Mouse (Mus musculus): ENCODE measurements around the gene Lrrc8b.

The Lrrc8b gene

GRCm38 (mm10) chr5:105427326-105427725, 11.8 kb downstream of the Lrrc8b start:
- DNase-seq, result no peak

GRCm38 (mm10) chr5:105428265-105428974, 12.8 kb downstream of the Lrrc8b start:
- peak; percentile 28 for DNase-seq

GRCm38 (mm10) chr5:105430148-105430547, 14.6 kb downstream of the Lrrc8b start:
- DNase-seq, result no peak

GRCm38 (mm10) chr5:105439608-105440007, 24.0 kb downstream of the Lrrc8b start:
- no peak for DNase-seq

- DNase-seq, result no peak
Measured at GRCm38 (mm10) chr5:105440992-105441535, 25.5 kb downstream of the Lrrc8b start.

GRCm38 (mm10) chr5:105442212-105443000, 26.8 kb downstream of the Lrrc8b start:
- no peak for DNase-seq

- peak; percentile 30 for DNase-seq
Measured at GRCm38 (mm10) chr5:105443057-105443815, 27.7 kb downstream of the Lrrc8b start.

GRCm38 (mm10) chr5:105445686-105446085, 30.1 kb downstream of the Lrrc8b start:
- DNase-seq, result no peak

GRCm38 (mm10) chr5:105454105-105454504, 38.5 kb downstream of the Lrrc8b start:
- DNase-seq, result no peak

GRCm38 (mm10) chr5:105459077-105459476, 43.5 kb downstream of the Lrrc8b start:
- no peak for DNase-seq

GRCm38 (mm10) chr5:105460551-105460950, 45.0 kb downstream of the Lrrc8b start:
- DNase-seq, result no peak

GRCm38 (mm10) chr5:105461076-105461475, 45.5 kb downstream of the Lrrc8b start:
- peak; percentile 10 for DNase-seq

- no peak for DNase-seq
Measured at GRCm38 (mm10) chr5:105464671-105465070, 49.1 kb downstream of the Lrrc8b start.

- no peak for DNase-seq
Measured at GRCm38 (mm10) chr5:105465550-105465949, 50.0 kb downstream of the Lrrc8b start.

- DNase-seq, result no peak
Measured at GRCm38 (mm10) chr5:105466471-105466902, 50.9 kb downstream of the Lrrc8b start.

- no peak for DNase-seq
Measured at GRCm38 (mm10) chr5:105467271-105467670, 51.7 kb downstream of the Lrrc8b start.

GRCm38 (mm10) chr5:105472983-105473705, 57.6 kb downstream of the Lrrc8b start:
- DNase-seq, result no peak

- no peak for DNase-seq
Measured at GRCm38 (mm10) chr5:105477527-105477926, 62.0 kb downstream of the Lrrc8b start.

- no peak for DNase-seq
Measured at GRCm38 (mm10) chr5:105479673-105480072, 64.1 kb downstream of the Lrrc8b start.

GRCm38 (mm10) chr5:105480561-105480960, 65.0 kb downstream of the Lrrc8b start:
- DNase-seq, result no peak

GRCm38 (mm10) chr5:105483632-105484031, 68.1 kb downstream of the Lrrc8b start:
- no peak for DNase-seq

- no peak for DNase-seq
Measured at GRCm38 (mm10) chr5:105484247-105484646, 68.7 kb downstream of the Lrrc8b start.
